Mouse (Mus musculus): ENCODE measurements around the gene Egfl7.

GRCm38 (mm10) chr2:26594461-26594933, 14.7 kb downstream of the Egfl7 start:
- no peak for TF ChIP-seq EP300 (IDR thresholded peaks at IDR 0.05; ENCODE audit: insufficient read depth, low read depth, low read length)
- TF ChIP-seq POLR2A (IDR thresholded peaks at IDR 0.05; ENCODE audit: insufficient read depth, low read length), result no peak

Data from ES-Bruce4 (cell line).